Mouse (Mus musculus) embryonic fibroblast, embryonic 13.5 days (primary cell): ENCODE results near the gene D630003M21Rik.

Experiments
- CTCF ChIP-seq: IDR thresholded peaks from 2 replicates; pipeline ENCODE4 v1.5.1; 2011; ENCODE audit warnings: mild to moderate bottlenecking, control low read depth, low read length, moderate library complexity, borderline replicate concordance; ENCODE audit not compliant: insufficient read depth
- POLR2A ChIP-seq: IDR thresholded peaks from 2 replicates; pipeline ENCODE4 v1.6.1; 2011; ENCODE audit warnings: low read depth, mild to moderate bottlenecking, control low read depth, low read length, moderate library complexity

DNA sequence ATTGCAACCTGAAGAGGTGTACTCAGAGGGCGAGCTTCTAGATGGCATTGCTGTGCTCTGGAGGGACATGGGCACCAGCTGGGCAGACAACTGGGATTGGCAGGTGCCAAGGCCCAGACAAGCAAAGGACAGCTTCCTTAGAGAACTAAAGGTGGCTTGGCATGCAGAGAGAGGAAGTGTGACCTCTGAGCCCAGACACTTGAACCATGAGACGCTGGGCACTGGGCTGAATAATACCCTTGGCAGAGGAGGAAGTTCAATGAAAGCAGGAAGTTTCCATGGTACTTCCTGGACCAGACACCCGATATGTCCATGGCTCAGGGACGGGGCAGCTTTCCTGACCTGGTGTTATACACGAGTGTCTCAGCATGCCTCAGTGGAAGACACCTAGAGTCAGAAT is 54.6 kb downstream of the D630003M21Rik start:
- no peak for TF ChIP-seq POLR2A
- TF ChIP-seq CTCF: no peak
